ENCODE assay signal across 8 mouse cellular contexts in genomic region chr1:186827773-186828172, GRCm38 (mm10).
DNase-seq lines count a peak whose midpoint lies in the region.

No protein-coding gene starts in this region.

- peak; percentile 21 for DNase-seq in adrenal gland, adult 2 months
- no peak for DNase-seq in adrenal gland, postnatal 4 days (ENCODE audit: low spot score in 2 of 2)
- DNase-seq in left cerebral cortex, adult 11 months (ENCODE audit: low spot score): peak; percentile 13
- DNase-seq in left cerebral cortex, adult 8-10 months (ENCODE audit: low spot score in 2 of 2): no peak
- peak; percentile 14 for DNase-seq in c-Kit-positive CD71-negative TER-119-negative erythroid progenitor cells, embryonic 14.5 days (ENCODE audit: low read depth)
- peak; percentile 47 for DNase-seq in layer of hippocampus, postnatal 10 days (ENCODE audit: low spot score in 2 of 2)
- no peak for DNase-seq in natural killer cell, adult 2 months (ENCODE audit: low spot score in 2 of 2)
- DNase-seq in spleen, postnatal 36 days (ENCODE audit: low spot score in 2 of 2): no peak

Comparison
In these comparisons a context has a peak if more than half of its experiments do, and no peak if none do; other contexts are left out.
1. DNase-seq: peak in adrenal gland, adult 2 months (single experiment), left cerebral cortex, adult 11 months (single experiment), c-Kit-positive CD71-negative TER-119-negative erythroid progenitor cells, embryonic 14.5 days (single experiment) and layer of hippocampus, postnatal 10 days (2 of 2); none in adrenal gland, postnatal 4 days (0 of 2), left cerebral cortex, adult 8-10 months (0 of 2), natural killer cell, adult 2 months (0 of 2) and spleen, postnatal 36 days (0 of 2).